Mouse (Mus musculus): ENCODE measurements around the gene Ano6.

GRCm38 (mm10) chr15:95772861-95773836, 17.5 kb upstream of the Ano6 start:
- TF ChIP-seq POLR2A (IDR thresholded peaks at IDR 0.05; ENCODE audit: insufficient read length, low read depth) (no peak), USF1 (IDR thresholded peaks at IDR 0.05; ENCODE audit: low read depth) (no peak), E2F4 (IDR thresholded peaks at IDR 0.05; ENCODE audit: insufficient read depth) (no peak), TCF12 (IDR thresholded peaks at IDR 0.05; ENCODE audit: insufficient read depth, poor library complexity, severe bottlenecking) (no peak), MAX (IDR thresholded peaks at IDR 0.05; ENCODE audit: low read depth) (no peak), SRF (IDR thresholded peaks at IDR 0.05; ENCODE audit: control insufficient read depth, insufficient read length, low read depth) (no peak), TCF3 (IDR thresholded peaks at IDR 0.05; ENCODE audit: insufficient read length, low read depth) (no peak)

Measured in myocyte (in vitro differentiated cells).